Mouse (Mus musculus) small intestine, adult 2 months (tissue): ENCODE measurements around the gene Get4. TPM values are rescaled to one million over a fixed set of nuclear protein-coding genes. Genes with fewer than 3 reads are reported as not detected.

Experiments used
- H3K27ac ChIP-seq: fragments of 200-500 bp; 2 replicates; pipeline ENCODE4 v1.5.1; 2012; ENCODE audit warnings: low read depth, low read length, control low read depth, inconsistent platforms; ENCODE audit not compliant: insufficient read depth
- H3K27me3 ChIP-seq: fragments of 200-500 bp; 2 replicates; pipeline ENCODE4 v1.6.1; 2012; ENCODE audit warnings: mild to moderate bottlenecking, moderate library complexity, low read length, inconsistent platforms; ENCODE audit not compliant: control insufficient read depth, insufficient read depth
- H3K36me3 ChIP-seq: fragments of 200-500 bp; 2 replicates; pipeline ENCODE4 v1.6.1; 2012; ENCODE audit warnings: mild to moderate bottlenecking, low read length, control low read depth, inconsistent platforms; ENCODE audit not compliant: control insufficient read depth, insufficient read depth
- H3K4me1 ChIP-seq: fragments of 200-500 bp; 2 replicates; pipeline ENCODE4 v1.6.1; 2012; ENCODE audit warnings: low read length, inconsistent platforms, mixed read lengths; ENCODE audit not compliant: control insufficient read depth, insufficient read depth, insufficient read length
- H3K4me3 ChIP-seq: fragments of 200-500 bp; 2 replicates; pipeline ENCODE4 v1.5.1; 2012; ENCODE audit warnings: low read depth, mild to moderate bottlenecking, control low read depth, inconsistent platforms, low read length, moderate library complexity
- CTCF ChIP-seq: fragments of 200-500 bp; IDR thresholded peaks from 2 replicates; pipeline ENCODE4 v1.5.1; 2012; ENCODE audit warnings: low read depth, mild to moderate bottlenecking, control low read depth, inconsistent platforms, low read length, moderate library complexity, mixed read lengths; ENCODE audit not compliant: insufficient replicate concordance, insufficient read length; ENCODE audit errors: extremely low read depth
- POLR2A ChIP-seq: fragments of 200-500 bp; IDR thresholded peaks from 2 replicates; pipeline ENCODE4 v1.6.1; 2012; ENCODE audit warnings: low read depth, mild to moderate bottlenecking, control low read depth, inconsistent platforms, low read length, moderate library complexity
- WGBS: fragments of 180-500 bp; shearing (Covaris S2); methylation state at CpG from one replicate; pipeline ENCODE4 v1.1.7; 2018; 5-methylcytosine and 5-hydroxymethylcytosine counted together
- polyA plus RNA-seq: library from polyadenylated mRNA; depleted of rRNA; stranded (reverse); fragments of >200 nt; gene quantifications from 2 replicates; pipeline ENCODE4 v1.2.3, GENCODE M21; 2012

Gene Get4
- polyA plus RNA-seq, 1 experiment: 240 TPM

GRCm38 (mm10) chr5:139223331-139223730, 28.8 kb upstream of the Get4 start:
- no peak for TF ChIP-seq CTCF
- no peak for TF ChIP-seq POLR2A
- WGBS: 94% methylated on average over 10 of the region's 10 CpGs
- H3K4me1 ChIP-seq: peaks cover 7% of the 10 kb centered on the region
- H3K27ac ChIP-seq: no peak overlapping the region
- H3K4me3 ChIP-seq: no peak overlapping the region
- H3K36me3 ChIP-seq: peaks cover 43% of the 10 kb centered on the region
- no peaks in the 10 kb centered on the region for H3K27me3 ChIP-seq

GRCm38 (mm10) chr5:139227236-139227635, 24.9 kb upstream of the Get4 start:
- WGBS: 44% methylated on average over 4 of the region's 4 CpGs
- Histone ChIP-seq H3K27ac (peak overlapping the region; percentile 88), H3K4me1 (peaks cover 5% of the 10 kb centered on the region), H3K4me3 (no peak overlapping the region), H3K27me3 (no peaks in the 10 kb centered on the region), H3K36me3 (peaks cover 52% of the 10 kb centered on the region)
- TF ChIP-seq CTCF: no peak
- TF ChIP-seq POLR2A: no peak

GRCm38 (mm10) chr5:139227645-139228044, 24.5 kb upstream of the Get4 start:
- 80% methylated on average over 2 of the region's 2 CpGs for WGBS
- Histone ChIP-seq H3K4me3 (no peak overlapping the region), H3K4me1 (peaks cover 5% of the 10 kb centered on the region), H3K36me3 (peaks cover 51% of the 10 kb centered on the region), H3K27ac (peak overlapping the region; percentile 88), H3K27me3 (no peaks in the 10 kb centered on the region)
- TF ChIP-seq CTCF (no peak), POLR2A (peak; percentile 51; the same call in 1 of the 2 replicates)

GRCm38 (mm10) chr5:139228318-139228717, 23.8 kb upstream of the Get4 start:
- 96% methylated on average over 3 of the region's 3 CpGs for WGBS
- peak overlapping the region; percentile 50 for H3K27ac ChIP-seq
- TF ChIP-seq POLR2A (no peak), CTCF (no peak)
- peaks cover 52% of the 10 kb centered on the region for H3K36me3 ChIP-seq
- no peaks in the 10 kb centered on the region for H3K27me3 ChIP-seq
- peaks cover 5% of the 10 kb centered on the region for H3K4me1 ChIP-seq
- H3K4me3 ChIP-seq: no peak overlapping the region

GRCm38 (mm10) chr5:139229716-139230115, 22.4 kb upstream of the Get4 start:
- WGBS: 95% methylated on average over 3 of the region's 3 CpGs
- TF ChIP-seq POLR2A: no peak
- TF ChIP-seq CTCF: no peak
- H3K27ac ChIP-seq: no peak overlapping the region
- H3K4me1 ChIP-seq: peaks cover 5% of the 10 kb centered on the region
- H3K4me3 ChIP-seq: no peak overlapping the region
- H3K27me3 ChIP-seq: no peaks in the 10 kb centered on the region
- peaks cover 55% of the 10 kb centered on the region for H3K36me3 ChIP-seq

GRCm38 (mm10) chr5:139232083-139232482, 20.0 kb upstream of the Get4 start:
- Histone ChIP-seq H3K27me3 (no peaks in the 10 kb centered on the region), H3K4me3 (no peak overlapping the region), H3K4me1 (peaks cover 3% of the 10 kb centered on the region; the same call in 1 of the 2 replicates), H3K27ac (no peak overlapping the region), H3K36me3 (peaks cover 62% of the 10 kb centered on the region)
- 66% methylated on average over 3 of the region's 3 CpGs for WGBS
- TF ChIP-seq CTCF (no peak), POLR2A (no peak)

- 90% methylated on average over 4 of the region's 4 CpGs for WGBS
- H3K36me3 ChIP-seq: peaks cover 72% of the 10 kb centered on the region
- TF ChIP-seq CTCF (no peak), POLR2A (no peak)
Observed at GRCm38 (mm10) chr5:139234423-139234822, 17.7 kb upstream of the Get4 start.

GRCm38 (mm10) chr5:139237436-139237835, 14.7 kb upstream of the Get4 start:
- 78% methylated on average over 4 of the region's 4 CpGs for WGBS

More at GRCm38 (mm10) chr5:139234423-139234822, 17.7 kb upstream of the Get4 start:
- H3K4me1 ChIP-seq: no peaks in the 10 kb centered on the region
- no peak overlapping the region for H3K27ac ChIP-seq
- no peaks in the 10 kb centered on the region for H3K27me3 ChIP-seq
- H3K4me3 ChIP-seq: no peak overlapping the region

More at GRCm38 (mm10) chr5:139237436-139237835, 14.7 kb upstream of the Get4 start:
- TF ChIP-seq POLR2A: no peak
- TF ChIP-seq CTCF: no peak
- Histone ChIP-seq H3K27me3 (no peaks in the 10 kb centered on the region), H3K27ac (no peak overlapping the region), H3K4me1 (peaks cover 10% of the 10 kb centered on the region; the same call in 1 of the 2 replicates), H3K36me3 (peaks cover 79% of the 10 kb centered on the region), H3K4me3 (no peak overlapping the region)
